Mouse (Mus musculus): Measurements from ENCODE around the gene Gpat3.

DNA sequence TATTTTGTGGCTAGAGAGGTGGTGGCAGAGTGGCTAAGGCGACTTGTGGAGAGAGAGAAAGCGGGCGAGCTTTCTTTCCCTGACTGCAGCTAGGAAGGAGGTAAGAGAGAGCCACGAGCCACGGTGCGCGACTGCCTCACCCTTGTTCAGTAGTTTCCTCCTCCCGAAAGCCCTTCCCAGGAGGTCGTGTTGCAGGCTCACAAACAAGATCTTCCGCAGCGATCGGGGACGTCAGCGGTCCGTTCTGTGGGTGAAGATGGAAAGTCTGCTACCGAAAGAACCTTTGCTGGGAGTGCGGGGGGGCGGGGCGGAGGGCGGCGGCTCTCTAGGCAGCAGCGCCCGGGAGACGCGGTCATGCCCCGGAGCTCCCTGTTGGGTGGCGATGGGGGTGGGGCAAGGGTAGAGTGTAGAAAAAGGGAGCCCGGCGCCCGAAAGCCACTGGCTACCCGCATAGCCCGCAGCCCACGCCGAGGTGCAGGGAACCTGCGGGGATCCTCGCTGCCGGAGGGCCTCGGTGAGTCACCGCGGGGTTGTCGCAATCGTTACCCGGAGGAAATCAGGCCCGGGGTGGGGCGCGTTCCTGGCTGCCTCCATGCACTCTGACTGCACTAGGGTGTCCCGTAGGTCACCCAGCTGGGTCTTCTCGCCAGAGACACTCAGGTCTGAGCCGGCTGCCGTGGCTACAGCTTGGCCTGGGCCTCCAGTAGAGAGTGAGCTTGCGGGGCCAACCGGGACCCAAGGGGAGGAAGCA lies 510 bp downstream of the Gpat3 start:
- TF ChIP-seq EP300 (optimal IDR thresholded peaks at IDR 0.05) (no peak), CTCF (IDR thresholded peaks at IDR 0.05; ENCODE audit: low read depth) (no peak)

All from stomach, postnatal 0 days (tissue).